Mouse (Mus musculus) ES-E14 (cell line): ENCODE data around the gene Plac8.

ENCODE experiments used
- CHD2 ChIP-seq: IDR thresholded peaks from 2 replicates; pipeline ENCODE4 v1.6.1; 2014; ENCODE audit warnings: mild to moderate bottlenecking, low read depth, low read length, inconsistent platforms
- HCFC1 ChIP-seq: IDR thresholded peaks from 2 replicates; pipeline ENCODE4 v1.6.1; 2012; ENCODE audit warnings: low read length, inconsistent platforms, borderline replicate concordance; ENCODE audit not compliant: insufficient read depth
- MAFK ChIP-seq: IDR thresholded peaks from 2 replicates; pipeline ENCODE4 v1.6.1; 2014; ENCODE audit warnings: mild to moderate bottlenecking, low read depth, low read length, inconsistent platforms; ENCODE audit not compliant: insufficient read depth
- ZC3H11A ChIP-seq: IDR thresholded peaks from 2 replicates; pipeline ENCODE4 v1.6.1; 2012; ENCODE audit warnings: low read depth, mild to moderate bottlenecking, inconsistent platforms, low read length, borderline replicate concordance
- ZNF384 ChIP-seq: IDR thresholded peaks from 2 replicates; pipeline ENCODE4 v1.6.1; 2012; ENCODE audit warnings: low read depth, low read length, inconsistent platforms

GRCm38 (mm10) chr5:100601864-100602263 lies 29.8 kb upstream of the Plac8 start:
- TF ChIP-seq HCFC1 (no peak), ZNF384 (no peak), CHD2 (no peak), MAFK (no peak), ZC3H11A (no peak)
